Mouse (Mus musculus) cortical plate, adult 2 months (tissue): ENCODE measurements around the gene Krt80.

Source experiments
- CTCF ChIP-seq: fragments of 200-500 bp; IDR thresholded peaks from 2 replicates; pipeline ENCODE4 v1.5.1; 2011; ENCODE audit warnings: mild to moderate bottlenecking, control low read depth, low read length; ENCODE audit not compliant: insufficient read depth; ENCODE audit errors: extremely low read depth
- POLR2A ChIP-seq: fragments of 200-500 bp; IDR thresholded peaks from 2 replicates; pipeline ENCODE4 v1.6.1; 2011; ENCODE audit warnings: mild to moderate bottlenecking, low read length, control low read depth; ENCODE audit not compliant: insufficient read depth; ENCODE audit errors: extremely low read depth

DNA sequence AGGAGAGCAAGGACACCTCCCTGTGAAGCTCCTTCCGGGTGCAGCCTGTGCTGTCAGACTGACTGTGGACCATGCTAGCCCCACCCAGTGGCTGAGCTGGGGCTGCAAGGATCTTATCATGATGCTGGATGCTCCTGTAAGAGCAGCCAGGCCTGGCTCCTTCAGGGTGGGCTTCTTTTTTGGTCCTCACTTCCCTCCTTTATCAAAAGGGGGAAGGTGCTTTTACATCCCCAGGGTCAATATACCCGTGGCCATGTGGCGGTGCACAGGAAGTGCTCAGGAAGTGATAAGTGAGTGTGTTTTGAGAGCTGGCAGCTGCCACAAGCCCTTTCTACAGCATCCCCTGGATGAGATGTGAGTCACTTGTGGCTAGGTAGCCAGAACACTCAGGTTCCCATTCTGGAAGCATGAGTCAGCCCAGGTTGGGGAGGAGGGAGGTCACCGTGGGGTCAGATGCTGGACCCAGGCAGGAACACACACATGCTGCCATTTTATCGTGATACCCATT lies 18.1 kb upstream of the Krt80 start:
- TF ChIP-seq POLR2A (no peak), CTCF (0 out of 2 replicates have a peak, but pooled peaks have one; percentile 7)
